Mouse (Mus musculus): ENCODE results near the gene Efcab2.
"Not testable (repeated sequence)": the region's sequence is repeated elsewhere in the genome, so short reads cannot be mapped to it uniquely, and the experiment has no call there.

Efcab2 gene

DNA sequence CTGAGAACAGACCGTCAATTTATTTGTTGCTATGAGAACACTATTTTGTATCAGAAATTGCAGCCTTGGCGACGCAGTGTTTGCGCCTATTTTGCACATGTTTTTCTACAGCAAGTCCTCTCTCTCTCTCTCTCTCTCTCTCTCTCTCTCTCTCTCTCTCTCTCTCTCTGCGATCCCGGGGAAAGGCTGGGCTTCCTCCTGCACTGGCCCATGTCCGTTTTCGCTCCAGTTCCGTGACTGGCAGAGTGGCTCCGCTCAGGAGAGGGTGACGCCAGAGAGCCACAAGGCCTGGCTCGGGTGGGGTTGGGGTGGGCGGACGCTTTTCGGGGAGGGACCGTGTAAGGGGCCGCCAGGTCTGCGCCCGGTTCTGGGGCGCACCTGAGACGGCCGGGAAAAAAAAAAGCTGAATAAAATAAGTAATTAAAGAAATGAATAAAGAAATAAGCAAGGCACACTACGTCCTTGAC is 407 bp upstream of the Efcab2 start:
- peak; percentile 60 to 83 for DNase-seq (ENCODE audit: low spot score in 2 of 2)

- no peak for DNase-seq (ENCODE audit: low spot score in 2 of 2)
Observed at GRCm38 (mm10) chr1:178406765-178407645, 1.1 kb downstream of the Efcab2 start.

DNA sequence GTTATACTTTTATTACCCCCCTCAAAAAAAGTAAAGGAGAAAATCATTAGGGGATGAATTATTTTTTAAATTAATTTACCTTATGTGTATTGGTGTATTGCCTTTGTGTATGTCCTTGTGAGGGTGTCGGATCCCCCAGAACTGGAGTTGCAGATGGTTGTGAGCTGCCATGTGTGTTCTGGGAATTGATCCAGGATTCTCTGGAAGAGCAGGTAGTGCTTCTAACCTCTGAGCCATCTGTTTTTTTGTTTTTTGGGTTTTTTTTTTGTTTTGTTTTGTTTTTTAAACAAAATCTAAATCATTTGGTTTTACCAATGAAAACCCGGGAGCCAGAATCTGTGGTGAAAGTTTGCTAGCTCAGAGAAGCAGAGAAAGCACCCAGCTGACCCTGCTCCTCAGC is 1.8 kb downstream of the Efcab2 start:
- no peak for DNase-seq (ENCODE audit: low spot score in 2 of 2)

DNA sequence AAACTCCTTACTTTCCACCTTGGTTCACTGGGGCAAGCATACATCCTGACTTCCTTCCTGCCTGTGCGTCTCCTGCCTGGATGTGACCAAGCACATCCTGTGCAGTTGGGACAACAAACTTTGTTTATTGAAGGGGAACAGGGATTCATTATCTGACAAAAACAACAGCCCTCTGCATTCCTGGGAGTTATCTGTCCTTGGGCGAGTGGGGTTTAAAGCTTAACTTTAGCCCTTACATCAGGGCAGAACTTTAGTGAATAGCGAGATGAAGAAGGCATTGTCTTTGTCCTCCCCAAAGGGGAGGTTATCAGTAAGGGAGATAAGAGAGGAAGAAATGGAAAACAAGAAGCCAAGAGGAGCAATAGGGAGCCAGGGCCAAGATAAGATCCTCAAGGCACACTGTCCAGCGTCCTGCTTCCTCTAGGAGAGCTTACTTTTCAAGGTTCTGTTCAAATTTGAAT is 3.0 kb downstream of the Efcab2 start:
- no peak for DNase-seq (ENCODE audit: low spot score in 2 of 2)

DNA sequence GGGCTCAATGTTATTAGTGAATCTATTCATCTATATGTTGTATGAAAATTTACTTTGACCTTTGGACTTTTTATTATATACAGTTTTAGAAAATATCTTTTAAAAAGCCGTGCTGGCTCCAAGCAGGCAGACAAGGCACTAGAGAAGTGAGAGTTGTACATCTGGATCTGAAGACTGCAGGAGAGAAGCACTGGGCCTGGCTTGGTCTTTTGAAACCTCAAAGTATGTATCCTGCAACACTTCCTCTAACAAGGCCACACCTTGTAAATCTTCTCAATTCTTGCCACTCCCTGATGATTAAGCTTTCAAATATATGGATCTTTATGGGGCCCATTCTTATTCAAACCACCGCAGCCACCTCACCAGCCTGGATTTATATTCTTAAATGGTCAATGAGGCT is 7.5 kb downstream of the Efcab2 start:
- DNase-seq (ENCODE audit: low spot score in 2 of 2): not testable (repeated sequence)

DNA sequence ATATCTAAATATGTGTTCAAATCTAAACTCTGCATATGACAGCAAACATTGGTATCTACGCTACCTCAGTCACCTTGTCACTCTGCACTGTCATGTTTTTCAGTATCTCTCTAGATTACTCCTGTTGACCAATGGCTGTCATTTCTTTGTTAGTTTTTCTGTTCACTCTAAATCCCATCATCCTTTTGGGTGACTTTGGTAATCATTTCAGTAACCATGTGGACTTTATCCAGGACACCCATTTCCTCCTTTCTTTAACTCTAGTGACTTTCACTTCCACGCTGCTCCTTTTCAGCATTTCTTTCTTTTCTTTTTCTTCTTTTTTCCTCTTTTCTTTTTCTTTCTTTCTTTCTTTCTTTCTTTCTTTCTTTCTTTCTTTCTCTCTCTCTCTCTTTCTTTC is 13.7 kb downstream of the Efcab2 start:
- DNase-seq (ENCODE audit: low spot score in 2 of 2): no peak

- no peak for DNase-seq (ENCODE audit: low spot score in 2 of 2)
Observed at GRCm38 (mm10) chr1:178423662-178424061, 17.8 kb downstream of the Efcab2 start.

- no peak for DNase-seq (ENCODE audit: low spot score in 2 of 2)
Observed at GRCm38 (mm10) chr1:178431619-178432444, 25.9 kb downstream of the Efcab2 start.

DNA sequence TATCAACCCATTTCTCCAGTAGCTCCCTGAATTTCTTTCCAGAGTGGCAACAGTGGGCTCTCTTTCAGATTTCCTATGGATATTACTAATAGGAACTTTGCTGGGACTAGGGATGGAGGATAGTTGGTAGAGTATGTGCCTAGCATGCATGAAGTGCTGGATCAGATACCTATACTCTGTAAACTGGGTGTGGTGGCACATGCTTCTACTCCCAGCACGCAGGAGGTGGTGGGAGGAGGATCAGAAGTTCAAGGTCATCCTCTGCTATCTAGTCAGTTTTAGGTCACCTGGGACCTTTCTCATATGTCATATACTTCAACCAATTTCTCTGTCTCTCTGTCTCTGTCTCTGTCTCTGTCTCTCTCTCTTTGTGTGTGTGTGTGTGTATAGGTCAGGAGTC is 27.7 kb downstream of the Efcab2 start:
- no peak for DNase-seq (ENCODE audit: low spot score in 2 of 2)

DNA sequence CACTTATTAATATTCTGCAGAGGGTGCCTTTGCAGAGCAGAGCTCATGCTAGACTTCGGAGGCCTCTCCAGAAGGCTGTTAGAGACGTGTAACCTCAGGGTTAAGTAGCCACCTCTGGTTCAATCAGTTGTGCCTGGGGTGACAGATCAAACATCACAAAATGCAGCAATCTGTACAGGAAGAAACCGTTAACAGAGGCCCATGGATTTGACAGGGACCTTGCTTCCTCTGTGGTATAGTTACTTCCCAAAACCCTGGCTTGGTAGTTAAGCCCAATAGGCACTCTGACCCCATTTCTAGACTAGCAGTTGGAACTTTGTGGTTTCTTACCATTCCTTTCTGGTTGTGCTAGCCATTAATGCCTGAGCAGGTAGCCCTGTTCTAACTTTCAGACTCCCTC is 38.5 kb downstream of the Efcab2 start:
- DNase-seq (ENCODE audit: low spot score in 2 of 2): no peak

- no peak for DNase-seq (ENCODE audit: low spot score in 2 of 2)
Observed at GRCm38 (mm10) chr1:178447036-178447435, 41.2 kb downstream of the Efcab2 start.

DNA sequence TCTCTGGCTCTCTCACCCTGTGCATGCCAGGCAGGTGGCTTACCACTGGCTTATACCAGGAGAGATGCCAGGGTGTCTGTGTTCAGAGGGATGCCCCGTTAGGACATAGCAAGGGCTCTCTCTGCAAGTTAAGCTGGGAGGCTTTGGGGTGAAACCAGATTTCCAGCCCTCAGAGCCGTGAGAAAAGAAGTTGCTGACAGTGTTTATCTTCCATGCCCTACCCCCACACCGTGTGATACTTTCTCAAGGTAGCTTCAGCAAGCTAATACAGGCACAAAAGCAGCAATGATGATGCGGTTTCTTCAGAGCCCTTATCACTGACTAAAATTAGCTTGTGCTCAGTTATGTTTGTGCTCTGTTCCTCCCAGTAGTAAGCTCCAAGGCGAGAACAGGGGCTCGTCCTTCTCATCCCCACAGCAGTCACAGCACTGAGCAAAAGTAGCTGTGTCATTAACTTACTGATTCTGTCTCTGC is 42.4 kb downstream of the Efcab2 start:
- no peak for DNase-seq (ENCODE audit: low spot score in 2 of 2)

DNA sequence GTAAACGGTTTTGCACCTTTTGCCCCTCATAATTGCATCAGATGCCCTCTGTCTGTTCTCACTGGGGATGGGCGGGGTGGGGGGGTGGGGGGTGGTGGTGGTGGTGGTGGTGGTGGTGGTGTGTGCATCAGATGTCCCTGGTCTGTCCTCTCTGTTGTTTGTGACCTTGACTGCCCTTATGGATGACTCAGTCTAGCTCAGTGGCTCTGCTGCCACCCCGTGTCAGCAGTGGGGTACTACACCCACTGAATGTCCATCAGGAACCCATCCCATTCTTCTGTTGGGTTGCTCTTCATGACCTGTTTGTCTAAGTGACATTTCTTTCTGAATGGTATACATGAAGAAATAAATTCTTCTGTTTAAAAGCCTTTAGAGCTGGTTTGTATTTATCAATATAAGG is 43.3 kb downstream of the Efcab2 start:
- DNase-seq (ENCODE audit: low spot score in 2 of 2): peak; percentile 64 to 72

DNA sequence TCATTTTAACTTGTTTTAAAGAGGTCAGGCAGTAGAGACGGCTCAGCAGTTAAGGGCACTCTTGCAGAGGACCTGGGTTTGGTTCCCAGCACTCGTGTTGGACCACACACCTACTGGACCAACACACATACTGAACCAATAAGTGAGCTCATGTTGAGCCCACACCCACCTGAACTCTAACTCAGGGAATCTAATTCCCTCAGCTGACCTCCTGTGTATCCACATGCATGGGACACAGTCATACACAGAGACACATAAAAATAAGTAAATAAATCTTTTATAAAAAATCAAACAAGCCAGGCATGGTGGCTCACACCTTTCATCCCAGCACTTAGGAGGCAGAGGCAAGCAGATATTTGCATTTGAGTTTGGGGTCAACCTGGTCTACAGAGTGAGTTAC is 44.0 kb downstream of the Efcab2 start:
- DNase-seq (ENCODE audit: low spot score in 2 of 2): no peak

GRCm38 (mm10) chr1:178454125-178454524 is 48.2 kb downstream of the Efcab2 start:
- no peak for DNase-seq (ENCODE audit: low spot score in 2 of 2)

GRCm38 (mm10) chr1:178455120-178455519 is 49.2 kb downstream of the Efcab2 start:
- DNase-seq (ENCODE audit: low spot score in 2 of 2): no peak

GRCm38 (mm10) chr1:178458029-178458428 is 52.1 kb downstream of the Efcab2 start:
- no peak for DNase-seq (ENCODE audit: low spot score in 2 of 2)

- DNase-seq (ENCODE audit: low spot score in 2 of 2): peak; percentile 75 to 81
Observed at GRCm38 (mm10) chr1:178463712-178464111, 57.8 kb downstream of the Efcab2 start.

DNA sequence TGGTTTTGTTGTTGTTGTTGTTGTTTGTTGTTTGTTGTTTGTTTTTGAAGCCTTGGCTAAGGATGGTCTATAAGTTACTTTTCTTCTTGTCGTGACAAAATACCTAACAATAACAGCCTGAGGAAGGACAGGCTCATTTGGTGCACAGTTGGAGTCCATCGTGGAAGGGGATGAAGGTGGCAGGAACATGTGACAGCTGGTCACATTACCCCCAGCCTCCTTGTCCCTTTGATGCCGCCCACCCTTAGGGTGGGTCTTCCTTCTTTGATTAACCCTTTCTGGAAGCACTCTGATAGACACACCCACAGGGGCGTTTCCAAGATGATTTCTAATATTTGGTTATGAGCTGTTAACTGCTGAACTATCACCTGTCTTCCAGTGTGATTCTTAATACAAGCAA is 58.3 kb downstream of the Efcab2 start:
- DNase-seq (ENCODE audit: low spot score in 2 of 2): no peak

GRCm38 (mm10) chr1:178467594-178467993 is 61.7 kb downstream of the Efcab2 start:
- DNase-seq (ENCODE audit: low spot score in 2 of 2): no peak

DNA sequence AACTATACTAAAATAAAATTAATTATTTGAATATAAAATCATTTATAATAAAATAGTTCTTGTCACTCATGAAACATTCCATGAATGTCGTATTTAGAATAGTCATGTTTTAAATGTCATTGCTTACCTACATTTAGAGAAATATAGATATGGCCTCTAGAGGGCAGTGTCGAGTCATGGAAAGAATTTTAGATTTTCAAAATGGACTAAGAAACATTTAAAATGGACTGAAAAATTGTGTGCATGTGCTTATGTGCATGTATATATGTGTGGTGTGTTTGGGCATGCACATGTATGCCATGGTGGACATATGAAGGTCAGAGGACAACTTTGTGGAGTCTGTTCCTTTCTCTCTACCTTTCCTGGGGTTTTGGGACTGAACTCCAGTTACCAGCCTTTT is 62.4 kb downstream of the Efcab2 start:
- no peak for DNase-seq (ENCODE audit: low spot score in 2 of 2)

DNA sequence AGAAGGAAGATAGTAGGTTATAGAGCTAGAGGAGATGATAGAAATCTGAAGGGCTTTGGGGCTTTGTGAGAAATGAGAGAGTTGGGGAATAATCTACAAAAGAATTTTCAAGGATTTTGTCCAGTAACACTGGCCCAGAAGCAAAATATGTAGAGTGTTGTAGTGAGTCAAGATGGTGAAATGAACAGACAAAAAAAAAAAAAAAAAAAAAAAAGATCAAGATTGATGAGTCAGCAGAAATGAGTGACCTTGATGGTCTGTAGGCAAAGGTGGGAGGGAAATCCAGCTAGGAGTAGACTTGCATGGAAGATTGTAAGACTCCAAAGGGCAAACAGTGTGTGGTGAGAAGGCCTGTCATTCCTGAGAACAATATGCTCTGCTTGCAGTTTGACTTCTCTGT is 78.0 kb downstream of the Efcab2 start:
- no peak for DNase-seq (ENCODE audit: low spot score in 2 of 2)
